Mouse (Mus musculus) B cell, adult 62 days (primary cell): ENCODE data around the gene Hist2h3b. TPM values are rescaled to one million over a fixed set of nuclear protein-coding genes. Genes with fewer than 3 reads are reported as not detected.

Experiments
- total RNA-seq: library from RNA; stranded (reverse); gene quantifications from 4 replicates; pipeline ENCODE4 v1.2.4, GENCODE M21; 2023

Gene Hist2h3b
- total RNA-seq = 132 to 189 TPM (median 159 TPM) in 4 replicates

GRCm38 (mm10) chr3:96268051-96268775 lies at the start of gene Hist2h3b:
Hist2h3b (plus strand) TSS chr3:96268654.

GRCm38 (mm10) chr3:96219661-96220130 lies 48.8 kb upstream of the Hist2h3b start, which contains the start of the genes Bola1 and Hist2h2ab:
Bola1 (minus strand) TSS chr3:96219709.
Hist2h2ab (plus strand) TSS chr3:96219865.

GRCm38 (mm10) chr3:96220765-96221639 lies 47.5 kb upstream of the Hist2h3b start, which contains the start of the genes Hist2h2ac and Hist2h2be:
Hist2h2ac (minus strand) TSS chr3:96220880.
Hist2h2be (plus strand) TSS chr3:96221119.

DNA sequence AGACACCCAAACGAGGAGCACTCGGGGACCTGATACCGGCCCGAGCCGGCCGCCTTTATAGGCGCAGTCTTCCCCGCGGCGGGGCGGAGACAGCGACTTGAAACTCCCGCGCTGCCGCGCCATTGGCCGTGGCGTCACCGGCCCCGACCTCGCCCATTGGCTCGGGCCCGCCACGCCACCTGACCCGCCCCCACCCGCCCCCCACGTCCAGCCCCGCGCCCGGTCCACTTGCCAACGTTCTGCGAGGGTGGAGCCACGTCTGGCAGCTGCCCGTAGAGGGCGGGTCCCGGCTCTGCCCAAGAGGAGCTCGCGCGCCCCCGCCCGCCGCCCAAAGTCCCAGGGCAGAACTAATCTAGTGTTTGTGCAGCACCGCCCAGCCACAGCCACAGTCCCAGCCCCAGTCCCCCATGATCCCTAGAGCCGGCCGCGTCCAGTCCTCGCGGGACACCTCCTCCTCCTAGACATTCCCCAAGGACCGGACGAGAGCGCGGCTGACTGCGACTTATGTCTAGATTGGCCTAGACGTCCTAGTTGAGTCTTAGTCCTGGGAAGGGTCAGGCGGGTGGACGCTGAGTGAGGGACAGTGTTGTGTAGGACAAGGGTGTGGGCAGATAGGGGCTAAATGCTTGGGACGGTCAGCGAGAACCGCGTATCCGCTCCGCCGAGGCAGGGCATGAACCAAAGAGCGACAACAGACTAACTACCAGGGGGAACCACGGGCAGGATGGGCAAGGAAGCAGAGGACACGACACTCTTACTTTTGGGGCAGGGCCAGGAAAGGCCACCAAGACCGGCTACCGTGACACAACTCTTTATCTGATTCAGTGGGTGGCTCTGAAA lies 29.3 kb upstream of the Hist2h3b start, which contains the start of gene Hist2h3c2:
Gene Hist2h3c2, minus strand, starts transcription at position 174 of the 840 bp plus-strand sequence.

GRCm38 (mm10) chr3:96239949-96240798 lies 28.3 kb upstream of the Hist2h3b start, which contains the start of gene Hist2h2aa2:
Hist2h2aa2 (minus strand) TSS chr3:96240276.

GRCm38 (mm10) chr3:96245003-96245886 lies 23.2 kb upstream of the Hist2h3b start, which contains the start of gene Hist2h2aa1:
Hist2h2aa1 (plus strand) TSS chr3:96245497.

DNA sequence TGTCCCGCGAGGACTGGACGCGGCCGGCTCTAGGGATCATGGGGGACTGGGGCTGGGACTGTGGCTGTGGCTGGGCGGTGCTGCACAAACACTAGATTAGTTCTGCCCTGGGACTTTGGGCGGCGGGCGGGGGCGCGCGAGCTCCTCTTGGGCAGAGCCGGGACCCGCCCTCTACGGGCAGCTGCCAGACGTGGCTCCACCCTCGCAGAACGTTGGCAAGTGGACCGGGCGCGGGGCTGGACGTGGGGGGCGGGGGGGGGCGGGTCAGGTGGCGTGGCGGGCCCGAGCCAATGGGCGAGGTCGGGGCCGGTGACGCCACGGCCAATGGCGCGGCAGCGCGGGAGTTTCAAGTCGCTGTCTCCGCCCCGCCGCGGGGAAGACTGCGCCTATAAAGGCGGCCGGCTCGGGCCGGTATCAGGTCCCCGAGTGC lies 22.0 kb upstream of the Hist2h3b start, which contains the start of gene Hist2h3c1:
Gene Hist2h3c1, plus strand, starts transcription at position 259 of the 430 bp plus-strand sequence.

GRCm38 (mm10) chr3:96262979-96263550 lies 5.4 kb upstream of the Hist2h3b start, which contains the start of gene Hist2h4:
Hist2h4 (minus strand) TSS chr3:96263311.

DNA sequence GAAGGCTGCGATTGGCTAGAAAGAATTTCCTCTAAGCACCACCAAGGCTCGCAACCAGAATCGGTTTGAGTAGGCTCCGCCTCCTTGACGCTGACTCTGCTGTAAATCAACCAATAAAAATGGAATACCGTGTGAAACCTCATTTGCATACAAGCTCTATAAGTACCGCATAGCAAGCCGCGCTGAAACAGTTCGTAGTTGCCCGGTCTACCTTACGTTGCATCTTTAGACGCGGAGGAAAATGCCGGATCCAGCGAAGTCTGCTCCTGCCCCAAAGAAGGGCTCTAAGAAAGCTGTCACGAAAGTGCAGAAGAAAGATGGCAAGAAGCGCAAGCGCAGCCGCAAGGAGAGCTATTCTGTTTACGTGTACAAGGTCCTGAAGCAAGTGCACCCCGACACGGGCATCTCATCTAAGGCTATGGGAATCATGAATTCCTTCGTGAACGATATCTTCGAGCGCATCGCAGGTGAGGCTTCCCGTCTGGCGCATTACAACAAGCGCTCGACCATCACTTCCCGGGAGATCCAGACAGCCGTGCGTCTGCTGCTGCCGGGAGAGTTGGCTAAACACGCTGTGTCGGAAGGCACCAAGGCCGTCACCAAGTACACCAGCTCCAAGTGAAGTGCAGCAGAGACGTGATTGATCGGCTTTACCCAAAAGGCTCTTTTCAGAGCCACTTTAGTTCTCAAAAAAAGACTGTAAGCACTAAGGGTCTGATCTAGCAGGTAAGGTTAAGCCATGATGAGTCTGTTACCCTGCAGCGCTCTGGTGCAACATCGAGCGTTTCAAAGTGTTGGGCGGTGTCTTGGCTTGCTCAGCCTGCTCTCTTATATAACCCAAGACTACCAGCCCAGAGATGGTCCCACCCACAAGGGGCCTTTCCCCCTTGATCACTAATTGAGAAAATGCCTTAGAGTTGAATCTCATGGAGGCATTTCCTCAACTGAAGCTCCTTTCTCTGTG lies 1.3 kb downstream of the Hist2h3b start, which contains the start of gene Hist2h2bb:
Gene Hist2h2bb, plus strand, starts transcription at position 242 of the 964 bp plus-strand sequence.

DNA sequence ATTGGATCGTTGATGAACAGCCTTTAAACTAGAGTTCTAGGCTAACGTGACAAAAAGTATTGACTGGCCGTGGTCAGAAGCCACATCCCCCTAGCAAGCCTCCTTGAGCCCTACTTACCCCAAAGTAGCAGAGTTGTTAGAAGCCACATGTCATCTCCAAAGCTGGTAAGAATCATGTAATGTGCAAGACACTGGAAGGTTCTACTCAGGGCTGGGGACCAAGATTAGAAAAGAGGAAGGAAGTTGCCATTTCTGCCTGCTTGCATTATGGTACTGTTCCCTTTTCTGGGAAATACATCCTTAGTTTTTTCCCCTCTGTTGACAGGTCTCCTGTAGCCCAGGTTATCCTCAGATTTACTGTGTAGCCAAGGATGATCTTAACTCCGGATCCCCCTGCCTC lies 25.3 kb downstream of the Hist2h3b start, which contains the start of gene Fcgr1:
Gene Fcgr1, minus strand, starts transcription at position 183 of the 400 bp plus-strand sequence.

Other genes with a start within 250 kb of the Hist2h3b start
- 11.6 to 26.4 TPM (median 18.2 TPM) in 4 replicates for gene Vps45, start 210.2 kb upstream of the Hist2h3b start, total RNA-seq
- 47.2 to 62.4 TPM (median 53.9 TPM) in 4 replicates for gene Otud7b, start 164.1 kb upstream of the Hist2h3b start, total RNA-seq
- gene Mtmr11, start 106.7 kb upstream of the Hist2h3b start, total RNA-seq = 1.3 to 3.2 TPM (median 2.4 TPM) in 4 replicates
- gene Sf3b4, start 96.3 kb upstream of the Hist2h3b start, total RNA-seq = 85.7 to 87.5 TPM (median 86.2 TPM) in 4 replicates
- gene Sv2a, start 87.5 kb upstream of the Hist2h3b start, total RNA-seq = 2.4 to 3.8 TPM (median 3.1 TPM) in 4 replicates
- gene Bola1, start 48.9 kb upstream of the Hist2h3b start, total RNA-seq = 7.2 to 11.9 TPM (median 10.7 TPM) in 4 replicates
- gene Hist2h2ab, start 48.8 kb upstream of the Hist2h3b start, total RNA-seq = 2.1 to 10.6 TPM (median 3.9 TPM) in 4 replicates
- gene Hist2h2ac, start 47.8 kb upstream of the Hist2h3b start, total RNA-seq = 96.9 to 100 TPM (median 98.5 TPM) in 4 replicates
- gene Hist2h2be, start 47.5 kb upstream of the Hist2h3b start, total RNA-seq = 4.1 to 5.4 TPM (median 4.6 TPM) in 4 replicates
- 0.88 to 3.2 TPM (median 2.5 TPM) in 4 replicates for gene Hist2h3c2, start 29.5 kb upstream of the Hist2h3b start, total RNA-seq
- gene Hist2h2aa2, start 28.4 kb upstream of the Hist2h3b start, total RNA-seq = 616 to 700 TPM (median 656 TPM) in 4 replicates
- 5.5 to 24.6 TPM (median 10.3 TPM) in 3 of 4 replicates, not detected in the other for gene Hist2h2aa1, start 23.2 kb upstream of the Hist2h3b start, total RNA-seq
- not detected in 4 replicates for gene Hist2h3c1, start 22.0 kb upstream of the Hist2h3b start, total RNA-seq
- gene Hist2h4, start 5.3 kb upstream of the Hist2h3b start, total RNA-seq = 48.7 to 60.4 TPM (median 57.4 TPM) in 4 replicates
- 175 to 207 TPM (median 186 TPM) in 4 replicates for gene Hist2h2bb, start 1.1 kb downstream of the Hist2h3b start, total RNA-seq
- 0.30 to 1.0 TPM (median 0.38 TPM) in 4 replicates for gene Fcgr1, start 25.3 kb downstream of the Hist2h3b start, total RNA-seq
- not detected in 4 replicates for gene BC107364, start 183.7 kb downstream of the Hist2h3b start, total RNA-seq